In genomic region chr17:45958094-45958881, GRCm38 (mm10) we compare ENCODE assay signal across 9 mouse cellular contexts.
DNase-seq lines count a peak whose midpoint lies in the region; ATAC-seq and TF ChIP-seq lines count a peak whose summit lies in the region.
"Had no signal": no experiment of that assay in that cellular context is flagged by ENCODE, and none has a peak within 500 bp of the region (broad histone marks: within the 10 kb centered on the region; RNA-seq: fewer than 3 reads in every experiment).

No protein-coding gene starts in this region.

- H3K9me3 ChIP-seq in forebrain, postnatal 0 days (ENCODE audit: low read length): no peaks in the 10 kb centered on the region
- no peaks in the 10 kb centered on the region for H3K9me3 ChIP-seq in forebrain, embryonic 11.5 days (ENCODE audit: control insufficient read depth, low read length)
- H3K9me3 ChIP-seq: heart, embryonic 13.5 days had no signal

- no peaks in the 10 kb centered on the region for H3K4me1 ChIP-seq in forebrain, postnatal 0 days (ENCODE audit: insufficient read depth)
- H3K4me1 ChIP-seq in forebrain, embryonic 11.5 days (replicated peaks; ENCODE audit: control insufficient read depth, insufficient read depth, low read length): no peaks in the 10 kb centered on the region

- WGBS in forebrain, postnatal 0 days: 88% methylated on average over 7 of the region's 7 CpGs
- 89% methylated on average over 7 of the region's 7 CpGs for whole genome bisulfite sequencing in forebrain, embryonic 11.5 days

- H3K4me2 ChIP-seq in forebrain, postnatal 0 days (ENCODE audit: low read depth): no peak overlapping the region
- no peak overlapping the region for H3K4me2 ChIP-seq in forebrain, embryonic 11.5 days (ENCODE audit: low read depth, low read length, severe bottlenecking)
- H3K4me2 ChIP-seq: heart, embryonic 13.5 days had no signal

- H3K27me3 ChIP-seq in forebrain, postnatal 0 days (ENCODE audit: insufficient read depth, low read length): no peaks in the 10 kb centered on the region
- no peaks in the 10 kb centered on the region for H3K27me3 ChIP-seq in forebrain, embryonic 11.5 days (ENCODE audit: control insufficient read depth, insufficient read depth, low read length)

- no peaks in the 10 kb centered on the region for H3K36me3 ChIP-seq in forebrain, postnatal 0 days (ENCODE audit: insufficient read depth)
- H3K36me3 ChIP-seq in forebrain, embryonic 11.5 days (ENCODE audit: control insufficient read depth, insufficient read depth, low read length): no peaks in the 10 kb centered on the region
- H3K36me3 ChIP-seq: heart, embryonic 13.5 days had no signal

- no peak overlapping the region for H3K9ac ChIP-seq in forebrain, postnatal 0 days
- H3K9ac ChIP-seq in forebrain, embryonic 11.5 days (ENCODE audit: low read length): no peak overlapping the region
- H3K9ac ChIP-seq: heart, embryonic 13.5 days had no signal

- DNase-seq in forebrain, postnatal 0 days: no peak
- DNase-seq in forebrain, embryonic 11.5 days (ENCODE audit: low spot score): no peak
- DNase-seq in NIH3T3 (ENCODE audit: low read depth): peak; percentile 68
- peak; percentile 68 for DNase-seq in kidney, adult 18-20 months
- peak; percentile 30 for DNase-seq in lung, postnatal 14 days
- no peak for DNase-seq in urinary bladder, postnatal 14 days (ENCODE audit: low spot score)
- no peak for DNase-seq in gastrocnemius, adult 8-10 months (ENCODE audit: low spot score in 2 of 2)

- no peak for ATAC-seq in forebrain, postnatal 0 days
- ATAC-seq in forebrain, embryonic 11.5 days (replicated peaks; ENCODE audit: low FRiP score): no peak
- no peak for ATAC-seq in monocyte, adult 5-6 weeks (replicated peaks; ENCODE audit: insufficient number of reproducible peaks, low FRiP score, low TSS enrichment, poor library complexity, severe bottlenecking)

- TF ChIP-seq CTCF in forebrain, postnatal 0 days (IDR thresholded peaks at IDR 0.05; ENCODE audit: low read depth): peak; percentile 37

- no peak overlapping the region for H3K27ac ChIP-seq in forebrain, postnatal 0 days (ENCODE audit: low read depth, low read length)
- H3K27ac ChIP-seq in forebrain, embryonic 11.5 days (ENCODE audit: low read depth, low read length): no peak overlapping the region
- H3K27ac ChIP-seq: heart, embryonic 13.5 days had no signal

- no peak overlapping the region for H3K4me3 ChIP-seq in forebrain, postnatal 0 days (ENCODE audit: low read depth, low read length)
- no peak overlapping the region for H3K4me3 ChIP-seq in forebrain, embryonic 11.5 days (ENCODE audit: low read depth, low read length)
- H3K4me3 ChIP-seq: heart, embryonic 13.5 days had no signal

Comparison
In these comparisons a context has a peak if more than half of its experiments do, and no peak if none do; other contexts are left out.
1. DNase-seq: peak in NIH3T3 (single experiment), kidney, adult 18-20 months (single experiment) and lung, postnatal 14 days (single experiment); none in forebrain, postnatal 0 days (single experiment), forebrain, embryonic 11.5 days (single experiment), urinary bladder, postnatal 14 days (single experiment) and gastrocnemius, adult 8-10 months (0 of 2).